Mouse (Mus musculus): ENCODE measurements at regions not wholly inside any gene's neighbourhood (a gene's known extent, or its start where the extent isn't known, plus 50 kb on each side); places are given as distances from the start of the nearest gene placed in this dataset.

- TF ChIP-seq CTCF (IDR thresholded peaks at IDR 0.05 in 2 of 3, conservative IDR thresholded peaks at IDR 0.05 in 1 of 3; ENCODE audit: control insufficient read depth in 1 of 3, insufficient read depth in 1 of 3, low read depth in 2 of 3, low read length in 3 of 3, poor library complexity in 1 of 3, severe bottlenecking in 1 of 3) (no peak), MXI1 (IDR thresholded peaks at IDR 0.05; ENCODE audit: low read depth, low read length) (no peak), HCFC1 (IDR thresholded peaks at IDR 0.05; ENCODE audit: low read depth, low read length) (no peak)
Measured at GRCm38 (mm10) chr3:104288970-104289680, 69.0 kb upstream of the Magi3 start.

All from MEL (cell line).